Mouse (Mus musculus): ENCODE results near the gene 1110051M20Rik.

GRCm38 (mm10) chr2:91268706-91269105 lies 175.8 kb downstream of the 1110051M20Rik start:
- TF ChIP-seq CTCF (IDR thresholded peaks at IDR 0.05; ENCODE audit: borderline replicate concordance, insufficient read depth, low read depth, low read length) = no peak
- no peak for TF ChIP-seq POLR2A (IDR thresholded peaks at IDR 0.05; ENCODE audit: borderline replicate concordance, insufficient read depth, low read length)

Data from cerebellum, adult 2 months (tissue).